Mouse (Mus musculus) forelimb bud, embryonic 11.5 days (tissue): ENCODE data around the gene Blm.

Experiments
- DNase-seq: peaks from one replicate; pipeline ENCODE4 v3.0.0-alpha.2; 2012; ENCODE audit warnings: low read depth, low spot score

The Blm gene

DNA sequence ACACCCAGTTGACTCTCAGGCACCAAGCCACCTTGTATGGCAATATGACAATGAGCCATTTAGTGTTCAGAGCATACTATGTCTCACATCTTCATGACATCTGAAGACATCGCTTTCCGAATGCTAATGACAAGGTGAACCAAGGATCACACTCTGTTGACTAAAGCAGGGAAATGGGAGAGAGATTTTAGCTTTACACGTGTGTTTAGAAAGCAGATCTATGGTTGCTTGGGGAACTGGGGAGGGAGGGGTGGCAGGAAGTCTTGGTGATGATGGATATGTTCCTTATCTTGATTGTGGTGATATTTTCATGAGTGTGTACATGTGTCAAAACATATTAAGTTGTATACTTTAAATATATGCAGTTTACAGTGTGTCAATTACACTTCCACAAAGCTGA, 128.7 kb downstream of the Blm start:
- DNase-seq = no peak

- DNase-seq = no peak
Measured at GRCm38 (mm10) chr7:80405188-80405695, 129.7 kb downstream of the Blm start, which contains the start of gene Furin. Gene Furin, minus strand, starts transcription at chr7:80405436.
